Mouse (Mus musculus) megakaryocyte-erythroid progenitor cell, adult 5-6 weeks (primary cell): ENCODE data around the gene Lrmp. TPM values are rescaled to one million over a fixed set of nuclear protein-coding genes. Genes with fewer than 3 reads are reported as not detected.
A peak's percentile ranks its signal among the peaks of the same experiment; 100 is the strongest.
"Not testable (repeated sequence)": the region's sequence is repeated elsewhere in the genome, so short reads cannot be mapped to it uniquely, and the experiment has no call there.

Source experiments
- ATAC-seq: replicated peaks from 2 replicates; pipeline ENCODE4 v1.8.0; 2016; ENCODE audit warnings: mild to moderate bottlenecking, inconsistent platforms; ENCODE audit not compliant: severe bottlenecking, poor library complexity, low FRiP score, low TSS enrichment
- total RNA-seq, 2 experiments: library from RNA; stranded (forward) in 1 of 2; stranded (reverse) in 1 of 2; fragments of 200-1000, 215-1000 nt in 1 of 2; fragments of >200 nt in 1 of 2; fragmentation: Nextera tagmentation in 1 of 2; gene quantifications; 2 replicates each; pipeline ENCODE4 v1.2.3; 2014 to 2017

Gene Lrmp
- total RNA-seq (2014; fragmentation: Nextera tagmentation) (45.0 and 67.3 TPM in 2 replicates), total RNA-seq (2017) (45.7 and 47.6 TPM in 2 replicates)

DNA sequence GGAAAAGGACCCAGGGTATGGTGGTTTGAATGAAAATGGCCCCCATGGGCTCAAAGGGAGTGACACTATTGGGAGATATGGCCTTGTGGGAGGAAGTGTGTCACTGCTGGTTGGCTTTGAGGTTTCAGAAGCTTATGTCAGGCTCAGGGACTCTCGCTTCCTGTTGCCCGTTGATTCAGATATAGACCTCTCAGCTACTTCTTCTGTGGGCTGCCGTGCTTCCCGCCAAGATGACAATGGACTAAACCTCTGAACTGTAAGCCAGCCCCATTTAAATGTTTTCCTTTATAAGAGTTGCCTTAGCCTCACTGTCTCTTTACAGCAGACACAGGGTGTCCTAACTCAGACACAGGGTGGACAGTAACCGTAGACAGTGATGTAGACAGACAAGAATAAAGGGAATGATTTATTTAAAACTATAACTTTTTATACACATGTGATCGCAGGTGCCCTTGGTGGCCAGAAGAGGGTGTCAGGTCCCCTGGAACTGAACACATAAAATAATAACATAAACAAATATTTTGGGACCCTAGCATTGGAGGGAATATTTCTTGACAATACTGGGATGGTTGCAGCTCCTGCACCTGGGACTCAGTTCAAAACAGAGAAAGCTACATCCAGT, at the start of gene Lrmp:
Lrmp (plus strand) TSS at position 178 of the 622 bp plus-strand sequence.
- ATAC-seq: 0 out of 2 replicates have a peak, but pooled peaks have one; percentile 35

GRCm38 (mm10) chr6:145066416-145066815, 49.0 kb upstream of the Lrmp start:
- no peak for ATAC-seq

- 0 out of 2 replicates have a peak, but pooled peaks have one; percentile 22 for ATAC-seq
Observed at GRCm38 (mm10) chr6:145067679-145068078, 47.8 kb upstream of the Lrmp start.

GRCm38 (mm10) chr6:145069397-145069796, 46.1 kb upstream of the Lrmp start:
- no peak for ATAC-seq

DNA sequence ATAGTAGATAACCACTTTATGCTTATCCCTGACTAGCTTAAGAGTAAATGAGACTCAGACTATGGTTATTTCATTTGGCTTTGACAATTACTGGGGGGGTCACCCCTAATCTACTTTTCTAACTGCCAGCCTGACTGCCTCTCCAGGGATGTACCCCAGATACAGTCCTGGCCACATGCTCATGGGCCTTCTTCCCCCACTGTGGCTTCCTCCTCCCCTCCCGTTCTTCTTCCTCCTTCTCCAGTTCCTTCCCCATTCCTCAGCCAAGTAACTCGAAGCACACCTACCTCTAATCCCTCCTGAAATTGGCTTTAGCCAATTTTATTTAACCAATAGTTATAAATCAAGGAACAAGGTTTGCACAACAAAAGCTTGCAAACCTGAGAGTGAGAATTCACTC, 45.5 kb upstream of the Lrmp start:
- no peak for ATAC-seq

DNA sequence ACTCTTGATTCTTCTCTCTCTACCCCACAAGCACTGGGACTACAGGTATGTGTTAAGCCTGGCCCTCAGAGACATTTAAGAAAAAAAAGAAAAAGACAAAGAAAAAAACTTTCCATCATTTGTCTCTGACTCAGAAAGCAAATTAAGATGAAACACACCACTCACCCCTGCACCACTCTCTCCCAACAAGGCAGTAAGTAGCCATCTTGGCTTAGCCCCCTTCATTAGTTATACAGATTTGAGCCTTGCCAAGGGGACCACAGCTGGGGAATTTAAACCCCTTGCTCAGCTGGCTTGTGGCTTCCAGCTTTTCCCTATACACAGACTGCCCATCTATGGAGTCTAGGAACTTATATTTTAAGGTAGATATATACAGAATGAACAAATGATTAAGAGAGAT, 41.0 kb upstream of the Lrmp start:
- ATAC-seq: no peak

- ATAC-seq: peak; percentile 50; the same call in 1 of the 2 replicates
Observed at GRCm38 (mm10) chr6:145075088-145075547, 40.3 kb upstream of the Lrmp start.

GRCm38 (mm10) chr6:145075548-145076224, 39.8 kb upstream of the Lrmp start, which contains the start of gene Bcat1:
Gene Bcat1 (minus strand): TSS chr6:145076184.
- ATAC-seq: peak; percentile 45; the same call in 1 of the 2 replicates

DNA sequence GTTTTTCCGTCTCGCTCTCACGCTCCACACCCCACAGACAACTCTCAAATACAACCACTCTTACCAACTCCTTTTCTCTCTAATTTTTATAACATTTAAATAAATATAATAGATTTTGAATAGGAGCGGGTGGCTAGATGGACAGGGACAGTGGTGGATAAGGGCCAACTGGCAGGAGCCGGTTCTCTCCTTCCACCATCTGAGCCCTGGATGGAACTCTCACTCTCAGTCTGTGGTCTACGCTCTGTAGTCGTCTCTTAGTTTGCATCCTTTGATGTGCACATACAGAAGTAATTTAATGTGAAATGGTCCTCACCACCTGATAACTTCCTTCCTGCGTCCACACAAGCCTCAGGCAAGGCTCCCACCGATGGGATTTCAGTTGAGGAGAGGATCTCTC, 39.2 kb upstream of the Lrmp start:
- no peak for ATAC-seq

DNA sequence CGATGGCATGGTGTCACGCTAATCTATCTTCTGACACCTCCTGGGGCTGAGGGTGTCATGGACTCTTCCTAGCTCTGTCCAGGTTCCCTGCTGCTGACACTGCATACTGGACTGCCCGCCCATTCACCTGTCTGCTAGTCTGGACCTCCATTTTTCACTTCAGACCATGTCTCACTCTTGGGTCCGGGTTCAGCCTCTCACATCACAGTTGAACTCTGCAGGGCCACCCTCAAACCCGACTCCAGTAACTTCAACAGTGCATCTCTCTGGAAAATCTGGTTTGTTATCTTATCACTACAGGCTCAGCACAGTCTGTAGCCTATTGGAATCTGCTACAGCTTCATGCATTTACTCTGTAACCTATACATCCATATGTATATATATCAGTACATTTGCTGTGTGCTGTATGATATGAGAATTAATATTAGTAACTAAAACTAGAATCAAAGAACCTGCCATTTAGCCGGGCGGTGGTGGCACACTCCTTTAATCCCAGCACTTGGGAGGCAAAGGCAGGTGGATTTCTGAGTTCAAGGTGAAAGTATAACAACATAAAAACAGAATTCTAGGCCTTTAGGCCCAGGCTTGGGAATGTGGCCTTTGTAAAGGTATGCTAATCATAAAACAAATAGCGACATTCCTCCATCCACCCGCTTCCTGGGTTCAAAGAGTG, 36.2 kb upstream of the Lrmp start:
- ATAC-seq: no peak

DNA sequence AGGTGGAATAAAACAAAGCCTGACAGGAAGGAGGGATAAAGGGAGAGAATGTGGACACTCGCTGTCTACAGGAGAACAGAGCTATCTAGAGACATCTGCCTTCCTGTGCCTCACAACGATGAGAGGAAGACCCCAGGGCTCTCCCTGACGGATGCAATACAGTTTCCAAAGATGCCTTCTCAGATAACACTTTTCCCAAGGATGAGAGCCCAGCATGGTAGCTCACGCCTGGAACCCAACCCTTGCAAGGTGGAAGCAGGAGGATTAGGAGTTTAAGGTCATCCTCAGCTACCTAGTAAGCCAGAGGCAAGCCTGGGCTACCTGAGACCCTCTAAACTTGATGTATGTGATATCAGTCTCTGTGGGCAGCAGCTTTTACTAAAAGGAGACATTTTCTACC, 33.7 kb upstream of the Lrmp start:
- ATAC-seq: no peak

GRCm38 (mm10) chr6:145084343-145085117, 30.9 kb upstream of the Lrmp start:
- no peak for ATAC-seq

DNA sequence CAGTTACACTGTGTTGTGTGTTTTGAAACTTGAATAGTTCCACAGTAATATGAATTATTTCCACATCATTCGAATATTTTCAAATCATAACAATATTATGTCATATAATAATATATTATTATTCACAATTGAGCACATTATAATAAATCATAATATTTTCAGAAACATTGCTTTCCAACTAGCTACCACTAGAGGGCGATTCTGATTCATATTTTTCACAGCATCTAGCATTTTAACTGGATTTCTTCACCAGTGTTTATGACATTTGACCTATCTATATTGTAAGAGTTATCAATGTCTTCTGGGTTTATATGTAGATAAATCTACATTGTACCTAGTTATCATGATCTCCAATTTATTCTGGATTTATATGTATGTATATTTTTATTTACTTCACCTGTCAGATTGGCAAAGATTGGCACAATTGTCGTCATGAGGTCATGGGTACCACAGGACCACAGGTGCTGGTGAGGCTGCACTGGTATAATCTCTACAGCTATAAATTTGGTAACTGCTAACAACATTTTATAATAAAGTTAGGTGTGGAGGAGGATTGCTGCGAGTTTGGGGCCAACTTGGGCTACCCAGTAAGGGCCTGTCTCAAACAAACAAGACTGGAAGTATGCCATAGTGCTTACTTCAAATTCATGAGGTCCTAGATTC, 26.9 kb upstream of the Lrmp start:
- no peak for ATAC-seq

GRCm38 (mm10) chr6:145089373-145089772, 26.1 kb upstream of the Lrmp start:
- peak; percentile 92 for ATAC-seq

- no peak for ATAC-seq
Observed at GRCm38 (mm10) chr6:145090201-145090863, 25.1 kb upstream of the Lrmp start.

GRCm38 (mm10) chr6:145090928-145091327, 24.5 kb upstream of the Lrmp start:
- ATAC-seq: no peak

GRCm38 (mm10) chr6:145091998-145092397, 23.5 kb upstream of the Lrmp start:
- no peak for ATAC-seq

- ATAC-seq: not testable (repeated sequence)
Observed at GRCm38 (mm10) chr6:145093038-145093622, 22.3 kb upstream of the Lrmp start.
